Mouse (Mus musculus) ES-Bruce4 (cell line): ENCODE data around the gene Psmb10.

Experiments used
- CTCF ChIP-seq: IDR thresholded peaks from one replicate; pipeline ENCODE4 v1.8.1; 2011; ENCODE audit warnings: low read depth, low read length
- EP300 ChIP-seq: IDR thresholded peaks from 2 replicates; pipeline ENCODE4 v1.6.1; 2011; ENCODE audit warnings: low read depth, low read length; ENCODE audit not compliant: insufficient read depth
- POLR2A ChIP-seq: IDR thresholded peaks from one replicate; pipeline ENCODE4 v1.8.1; 2011; ENCODE audit warnings: low read length; ENCODE audit not compliant: insufficient read depth

GRCm38 (mm10) chr8:105943321-105943739 lies 5.1 kb upstream of the Psmb10 start, which contains the start of gene Lcat:
- TF ChIP-seq CTCF (no peak), POLR2A (no peak), EP300 (no peak)
